Mouse (Mus musculus): Measurements from ENCODE around the gene Ksr1. TPM values are rescaled to one million over a fixed set of nuclear protein-coding genes. Genes with fewer than 3 reads are reported as not detected.

Gene Ksr1
- polyA plus RNA-seq, 1 experiment from 2014 or later: 0.67 TPM

DNA sequence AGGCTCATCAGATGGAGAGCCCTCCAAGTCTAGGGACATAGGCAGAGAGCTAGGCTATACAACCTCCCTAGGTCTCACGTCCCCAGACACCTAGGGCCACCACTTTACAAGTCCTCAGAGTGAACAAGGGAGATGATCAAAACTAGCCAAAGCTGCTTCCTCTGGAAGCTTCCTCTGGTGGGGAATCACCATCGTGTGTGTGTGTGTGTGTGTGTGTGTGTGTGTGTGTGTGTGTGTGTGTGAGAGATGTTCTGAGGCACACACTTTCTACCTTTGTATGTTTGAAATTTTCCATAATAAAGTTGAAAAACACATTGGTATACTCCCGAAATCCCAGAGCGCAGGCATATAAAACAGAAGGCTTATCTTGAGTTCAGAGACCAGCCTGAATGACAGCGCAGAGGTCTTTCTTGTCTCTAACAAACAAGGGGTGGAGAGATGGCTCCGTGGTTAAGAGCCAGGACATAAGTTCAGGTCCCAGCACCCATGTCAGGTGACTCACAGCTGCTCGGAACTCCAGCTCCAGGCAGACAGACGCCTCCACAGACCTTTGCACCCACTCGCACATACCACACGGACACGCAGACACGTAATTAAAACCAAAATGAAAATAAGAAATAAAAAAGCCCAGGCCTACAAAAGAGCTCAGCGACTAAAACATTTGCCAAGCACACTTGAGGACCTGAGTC lies 11.6 kb downstream of the Ksr1 start:
- no peak for TF ChIP-seq EP300 (optimal IDR thresholded peaks at IDR 0.05)
- TF ChIP-seq CTCF (IDR thresholded peaks at IDR 0.05; ENCODE audit: low read depth): no peak
- WGBS: 74% methylated on average over 13 of the region's 13 CpGs
- Histone ChIP-seq H3K4me3 (ENCODE audit: low read depth, low read length) (no peak overlapping the region), H3K9me3 (ENCODE audit: control insufficient read depth, low read length) (no peaks in the 10 kb centered on the region), H3K36me3 (ENCODE audit: control insufficient read depth, insufficient read depth, low read length) (no peaks in the 10 kb centered on the region), H3K4me1 (replicated peaks; ENCODE audit: control insufficient read depth, insufficient read depth) (no peaks in the 10 kb centered on the region; the same call in 1 of the 2 replicates), H3K9ac (ENCODE audit: low read length) (no peak overlapping the region), H3K27me3 (ENCODE audit: control insufficient read depth, insufficient read depth, low read length) (no peaks in the 10 kb centered on the region), H3K27ac (replicated peaks) (no peak overlapping the region), H3K4me2 (replicated peaks; ENCODE audit: low read depth) (no peak overlapping the region)
- ATAC-seq (ENCODE audit: low FRiP score, low TSS enrichment): peak; percentile 44; the same call in 1 of the 2 replicates
- no peak for DNase-seq (ENCODE audit: low spot score)

DNA sequence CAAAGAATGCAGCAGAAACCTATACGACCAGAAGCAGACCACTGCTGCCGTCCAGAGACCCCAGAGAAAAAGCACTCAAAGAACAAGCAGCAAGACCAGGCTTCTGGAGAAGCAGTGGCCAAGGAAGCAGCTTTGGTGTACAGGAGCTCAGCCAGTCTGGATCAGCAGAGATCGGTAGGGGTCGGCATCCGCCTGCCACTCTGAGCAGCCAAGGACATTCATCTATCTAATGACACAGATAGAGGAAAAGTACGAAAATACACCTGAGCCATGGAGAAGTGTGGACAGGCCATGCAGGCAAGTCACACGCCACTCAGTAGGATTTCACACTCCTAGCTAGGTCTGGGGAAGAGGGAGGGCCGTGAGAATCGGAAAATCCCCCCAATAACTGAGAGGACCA lies 12.2 kb downstream of the Ksr1 start:
- Histone ChIP-seq H3K27me3 (ENCODE audit: control insufficient read depth, insufficient read depth, low read length) (no peaks in the 10 kb centered on the region), H3K27ac (replicated peaks) (no peak overlapping the region), H3K9me3 (ENCODE audit: control insufficient read depth, low read length) (no peaks in the 10 kb centered on the region), H3K9ac (ENCODE audit: low read length) (no peak overlapping the region), H3K4me2 (replicated peaks; ENCODE audit: low read depth) (no peak overlapping the region), H3K4me3 (ENCODE audit: low read depth, low read length) (no peak overlapping the region), H3K36me3 (ENCODE audit: control insufficient read depth, insufficient read depth, low read length) (no peaks in the 10 kb centered on the region), H3K4me1 (replicated peaks; ENCODE audit: control insufficient read depth, insufficient read depth) (no peaks in the 10 kb centered on the region; the same call in 1 of the 2 replicates)
- WGBS: 90% methylated on average over 9 of the region's 9 CpGs
- DNase-seq (ENCODE audit: low spot score) (no peak), ATAC-seq (ENCODE audit: low FRiP score, low TSS enrichment) (no peak)
- TF ChIP-seq CTCF (IDR thresholded peaks at IDR 0.05; ENCODE audit: low read depth) (no peak), EP300 (optimal IDR thresholded peaks at IDR 0.05) (no peak)

DNA sequence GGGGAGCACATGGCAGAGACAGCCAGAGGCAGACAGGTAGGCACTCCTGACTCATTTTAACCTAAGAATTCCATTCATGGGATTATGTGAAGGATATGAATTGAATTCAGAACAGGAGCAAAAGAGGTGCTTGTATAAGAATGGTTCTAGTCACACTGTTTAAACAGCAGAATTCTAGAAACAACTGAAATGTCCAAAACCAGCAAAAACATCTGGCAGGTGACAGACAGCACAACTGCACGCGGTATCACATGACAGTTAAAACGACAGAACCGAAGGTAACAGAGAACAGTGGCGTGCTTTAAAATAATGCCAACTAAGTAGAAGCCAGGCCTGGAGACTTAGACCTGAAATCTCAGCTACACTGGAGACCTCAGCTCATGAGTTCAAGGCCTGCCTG lies 13.2 kb downstream of the Ksr1 start:
- H3K27ac ChIP-seq (replicated peaks): no peak overlapping the region
- H3K9me3 ChIP-seq (ENCODE audit: control insufficient read depth, low read length): no peaks in the 10 kb centered on the region
- H3K4me1 ChIP-seq (replicated peaks; ENCODE audit: control insufficient read depth, insufficient read depth): no peaks in the 10 kb centered on the region; the same call in 1 of the 2 replicates
- no peaks in the 10 kb centered on the region for H3K27me3 ChIP-seq (ENCODE audit: control insufficient read depth, insufficient read depth, low read length)
- no peak overlapping the region for H3K4me2 ChIP-seq (replicated peaks; ENCODE audit: low read depth)
- H3K9ac ChIP-seq (ENCODE audit: low read length): no peak overlapping the region
- no peak for ATAC-seq (ENCODE audit: low FRiP score, low TSS enrichment)
- H3K36me3 ChIP-seq (ENCODE audit: control insufficient read depth, insufficient read depth, low read length): no peaks in the 10 kb centered on the region
- TF ChIP-seq EP300 (optimal IDR thresholded peaks at IDR 0.05) (no peak), CTCF (IDR thresholded peaks at IDR 0.05; ENCODE audit: low read depth) (no peak)
- no peak overlapping the region for H3K4me3 ChIP-seq (ENCODE audit: low read depth, low read length)
- DNase-seq (ENCODE audit: low spot score): no peak
- 72% methylated on average over 5 of the region's 5 CpGs for WGBS

DNA sequence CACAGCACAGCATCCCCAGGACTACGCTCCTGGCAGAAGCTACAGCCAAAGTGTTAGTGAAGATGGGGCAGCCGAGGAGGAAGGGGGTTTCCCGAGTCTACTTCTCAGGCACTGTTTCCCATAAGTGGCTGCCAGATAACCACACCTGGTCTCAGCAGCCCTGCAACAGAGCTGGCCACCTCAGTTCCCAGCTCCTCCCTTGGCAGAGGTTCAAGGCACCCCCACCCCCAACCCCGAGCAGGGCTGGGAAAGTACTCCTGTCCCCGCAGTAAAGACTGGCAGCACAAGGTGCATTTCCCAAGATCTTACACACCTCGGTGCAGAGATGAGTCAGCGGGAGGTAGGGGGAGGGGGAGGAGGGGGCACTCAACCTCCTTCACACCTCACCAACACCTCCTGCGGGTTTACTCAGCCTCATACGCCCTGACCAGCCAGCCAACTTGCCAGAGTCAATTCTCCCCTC lies 14.2 kb downstream of the Ksr1 start:
- DNase-seq (ENCODE audit: low spot score) (peak; percentile 70), ATAC-seq (ENCODE audit: low FRiP score, low TSS enrichment) (peak; percentile 77)
- Histone ChIP-seq H3K9ac (ENCODE audit: low read length) (no peak overlapping the region), H3K9me3 (ENCODE audit: control insufficient read depth, low read length) (no peaks in the 10 kb centered on the region), H3K27ac (replicated peaks) (no peak overlapping the region), H3K4me3 (ENCODE audit: low read depth, low read length) (no peak overlapping the region), H3K4me1 (replicated peaks; ENCODE audit: control insufficient read depth, insufficient read depth) (no peaks in the 10 kb centered on the region; the same call in 1 of the 2 replicates), H3K27me3 (ENCODE audit: control insufficient read depth, insufficient read depth, low read length) (no peaks in the 10 kb centered on the region), H3K4me2 (replicated peaks; ENCODE audit: low read depth) (no peak overlapping the region), H3K36me3 (ENCODE audit: control insufficient read depth, insufficient read depth, low read length) (no peaks in the 10 kb centered on the region)
- WGBS: 32% methylated on average over 9 of the region's 9 CpGs
- TF ChIP-seq EP300 (optimal IDR thresholded peaks at IDR 0.05): no peak
- TF ChIP-seq CTCF (IDR thresholded peaks at IDR 0.05; ENCODE audit: low read depth): no peak

DNA sequence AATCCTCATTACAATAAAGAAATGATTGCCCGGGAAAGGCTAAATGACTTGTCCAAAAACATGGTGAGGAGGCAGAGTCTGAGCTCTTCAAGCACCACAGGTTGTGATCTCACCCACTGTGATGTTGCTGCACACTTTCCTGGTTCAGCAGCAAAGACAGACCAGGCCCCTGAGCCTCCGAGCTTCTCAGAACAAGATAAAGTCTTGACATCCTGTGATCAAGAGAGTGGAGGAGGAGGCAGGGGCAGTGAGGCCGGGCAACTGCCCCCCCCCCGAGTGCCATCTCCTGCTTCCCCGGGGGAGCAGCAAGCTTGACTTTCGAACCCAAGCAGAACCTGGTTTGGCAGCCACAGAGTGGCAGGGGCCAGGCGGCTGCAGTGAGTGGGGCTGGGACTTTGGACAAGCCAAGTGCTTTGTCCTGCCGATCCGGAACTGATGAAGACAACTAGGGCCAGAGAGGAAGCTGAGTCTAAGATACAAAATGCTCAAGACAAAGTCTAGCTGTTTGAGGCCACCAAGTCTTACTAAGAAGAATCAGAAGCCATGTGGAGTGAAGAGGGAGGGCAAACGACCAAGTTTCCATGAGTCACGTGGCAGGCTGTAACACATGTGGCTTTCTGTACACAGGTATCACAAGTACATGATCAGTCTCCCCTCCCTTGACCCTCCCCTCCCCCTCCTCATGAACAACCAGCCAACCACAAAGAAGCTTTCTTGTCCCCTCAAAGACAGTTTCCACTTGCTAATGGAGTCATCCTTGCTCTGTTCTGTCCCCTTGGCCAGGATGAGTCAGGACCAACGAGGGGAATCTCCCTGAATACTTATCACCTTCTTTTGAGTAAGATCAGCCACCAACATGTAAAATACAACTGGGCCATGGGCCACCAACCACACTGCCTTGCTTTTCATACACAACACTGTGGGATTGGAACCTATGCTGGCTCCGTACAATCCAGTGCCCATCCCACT lies 16.5 kb downstream of the Ksr1 start:
- Histone ChIP-seq H3K9me3 (ENCODE audit: control insufficient read depth, low read length) (no peaks in the 10 kb centered on the region), H3K9ac (ENCODE audit: low read length) (no peak overlapping the region), H3K27ac (replicated peaks) (no peak overlapping the region), H3K4me3 (ENCODE audit: low read depth, low read length) (no peak overlapping the region), H3K4me1 (replicated peaks; ENCODE audit: control insufficient read depth, insufficient read depth) (no peaks in the 10 kb centered on the region; the same call in 1 of the 2 replicates), H3K27me3 (ENCODE audit: control insufficient read depth, insufficient read depth, low read length) (no peaks in the 10 kb centered on the region), H3K4me2 (replicated peaks; ENCODE audit: low read depth) (no peak overlapping the region), H3K36me3 (ENCODE audit: control insufficient read depth, insufficient read depth, low read length) (no peaks in the 10 kb centered on the region)
- no peak for DNase-seq (ENCODE audit: low spot score)
- TF ChIP-seq EP300 (optimal IDR thresholded peaks at IDR 0.05): no peak
- TF ChIP-seq CTCF (IDR thresholded peaks at IDR 0.05; ENCODE audit: low read depth): no peak
- WGBS: 75% methylated on average over 13 of the region's 13 CpGs
- ATAC-seq (ENCODE audit: low FRiP score, low TSS enrichment): no peak
